Mouse (Mus musculus) CH12.LX (cell line): ENCODE data around the gene Opa1. TPM values are rescaled to one million over a fixed set of nuclear protein-coding genes. Genes with fewer than 3 reads are reported as not detected.

Experiments used
- DNase-seq: peaks from one replicate; pipeline ENCODE4 v3.0.0-alpha.2; 2013; ENCODE audit errors: extremely low read depth
- H3K27ac ChIP-seq: 2 replicates; pipeline ENCODE4 v1.5.1; 2012; ENCODE audit warnings: low read depth, mild to moderate bottlenecking, control low read depth, moderate library complexity; ENCODE audit not compliant: insufficient read depth
- H3K27me3 ChIP-seq: replicated peaks from 2 replicates; pipeline ENCODE3; 2012; ENCODE audit warnings: inconsistent platforms
- H3K36me3 ChIP-seq, 2 experiments: replicated peaks in 1 of 2; 2 replicates each; pipeline versions ENCODE3 to v1.6.1; 2012; ENCODE audit warnings: inconsistent platforms in 1 of 2, low read length in 1 of 2, mild to moderate bottlenecking in 1 of 2, mixed read lengths in 1 of 2, moderate library complexity in 1 of 2; ENCODE audit not compliant: control insufficient read depth in 1 of 2, insufficient read depth in 1 of 2
- H3K4me1 ChIP-seq, 2 experiments: 2 replicates each; pipeline ENCODE4 v1.6.1; 2012; ENCODE audit warnings: inconsistent platforms in 1 of 2, moderate library complexity in 1 of 2; ENCODE audit not compliant: insufficient read depth in 2 of 2, control insufficient read depth in 1 of 2
- H3K4me2 ChIP-seq: 2 replicates; pipeline ENCODE4 v1.6.1; 2012; ENCODE audit warnings: low read depth, mild to moderate bottlenecking, control low read depth; ENCODE audit not compliant: poor library complexity, insufficient read depth, severe bottlenecking
- H3K4me3 ChIP-seq, 3 experiments: fragments of 150-350 bp in 1 of 3; sonication (generic) in 1 of 3; replicated peaks in 1 of 3; 2 replicates each; pipeline versions ENCODE3 to v1.5.1; 2011 to 2012; ENCODE audit warnings: low read depth in 2 of 3, low read length in 2 of 3, mild to moderate bottlenecking in 2 of 3, moderate library complexity in 2 of 3, control low read depth in 1 of 3, improper control_type of control experiment in 1 of 3, inconsistent platforms in 1 of 3, mixed read lengths in 1 of 3; ENCODE audit not compliant: poor library complexity in 1 of 3
- H3K79me2 ChIP-seq: replicated peaks from 2 replicates; pipeline ENCODE4 v1.6.1; 2012; ENCODE audit warnings: mild to moderate bottlenecking, moderate library complexity; ENCODE audit not compliant: control insufficient read depth, poor library complexity, insufficient read depth, severe bottlenecking; ENCODE audit errors: extremely low read depth
- H3K9ac ChIP-seq: 2 replicates; pipeline ENCODE4 v1.6.1; 2012; ENCODE audit warnings: low read depth, mild to moderate bottlenecking, control low read depth, moderate library complexity; ENCODE audit not compliant: insufficient read depth
- H3K9me3 ChIP-seq: replicated peaks from 2 replicates; pipeline ENCODE3; 2012; ENCODE audit warnings: low read length, inconsistent platforms, mixed read lengths
- CHD1 ChIP-seq: IDR thresholded peaks from 2 replicates; pipeline ENCODE4 v1.6.1; 2012; ENCODE audit warnings: low read depth, low read length, improper control_type of control experiment, inconsistent platforms
- CHD2 ChIP-seq: IDR thresholded peaks from 2 replicates; pipeline ENCODE4 v1.6.1; 2011; ENCODE audit warnings: low read length, improper control_type of control experiment
- CTCF ChIP-seq, 2 experiments: IDR thresholded peaks in 1 of 2; conservative IDR thresholded peaks in 1 of 2; 2 replicates each; pipeline ENCODE4 v1.5.1; 2011 to 2012; ENCODE audit warnings: low read depth in 2 of 2, low read length in 2 of 2, improper control_type of control experiment in 1 of 2, inconsistent platforms in 1 of 2, mild to moderate bottlenecking in 1 of 2, moderate library complexity in 1 of 2
- EP300 ChIP-seq: IDR thresholded peaks from 2 replicates; pipeline ENCODE4 v1.6.1; 2011; ENCODE audit warnings: low read length, improper control_type of control experiment
- HCFC1 ChIP-seq: IDR thresholded peaks from 2 replicates; pipeline ENCODE4 v1.6.1; 2012; ENCODE audit warnings: low read depth, mild to moderate bottlenecking, inconsistent platforms, low read length, improper control_type of control experiment
- JUN ChIP-seq: IDR thresholded peaks from 2 replicates; pipeline ENCODE4 v1.6.1; 2011; ENCODE audit warnings: low read depth, mild to moderate bottlenecking, low read length, improper control_type of control experiment, moderate library complexity; ENCODE audit not compliant: insufficient read depth
- KAT2A ChIP-seq: IDR thresholded peaks from 2 replicates; pipeline ENCODE4 v1.6.1; 2012; ENCODE audit warnings: low read length, improper control_type of control experiment, inconsistent platforms; ENCODE audit not compliant: insufficient replicate concordance
- MAFK ChIP-seq: IDR thresholded peaks from 2 replicates; pipeline ENCODE4 v1.6.1; 2011; ENCODE audit warnings: low read length, improper control_type of control experiment; ENCODE audit not compliant: insufficient replicate concordance
- MEF2A ChIP-seq: IDR thresholded peaks from 2 replicates; pipeline ENCODE4 v1.6.1; 2014; ENCODE audit warnings: low read depth, mild to moderate bottlenecking, inconsistent platforms, low read length, improper control_type of control experiment, borderline replicate concordance
- RAD21 ChIP-seq: IDR thresholded peaks from 2 replicates; pipeline ENCODE4 v1.6.1; 2011; ENCODE audit warnings: low read depth, mild to moderate bottlenecking, low read length, improper control_type of control experiment, moderate library complexity
- SMC3 ChIP-seq: IDR thresholded peaks from 2 replicates; pipeline ENCODE4 v1.6.1; 2011; ENCODE audit warnings: low read depth, low read length, improper control_type of control experiment
- UBTF ChIP-seq: IDR thresholded peaks from 2 replicates; pipeline ENCODE4 v1.6.1; 2012; ENCODE audit warnings: low read depth, mild to moderate bottlenecking, inconsistent platforms, low read length, improper control_type of control experiment, moderate library complexity
- ZC3H11A ChIP-seq: IDR thresholded peaks from 2 replicates; pipeline ENCODE4 v1.6.1; 2012; ENCODE audit warnings: low read depth, mild to moderate bottlenecking, inconsistent platforms, low read length, improper control_type of control experiment
- ZKSCAN1 ChIP-seq: IDR thresholded peaks from 2 replicates; pipeline ENCODE4 v1.6.1; 2012; ENCODE audit warnings: low read depth, inconsistent platforms, low read length, improper control_type of control experiment, borderline replicate concordance
- ZMIZ1 ChIP-seq: IDR thresholded peaks from 2 replicates; pipeline ENCODE4 v1.6.1; 2012; ENCODE audit warnings: low read depth, mild to moderate bottlenecking, inconsistent platforms, low read length, improper control_type of control experiment
- ZNF384 ChIP-seq: IDR thresholded peaks from 2 replicates; pipeline ENCODE4 v1.6.1; 2012; ENCODE audit warnings: low read depth, low read length, improper control_type of control experiment, inconsistent platforms
- dilution Hi-C: fragments of 300-500 bp; cut with MboI; formaldehyde crosslinking; loops from 2 replicates; pipeline ENCODE4 v1.14.3; 2020; ENCODE audit warnings: low sequenced_read_pairs; ENCODE audit not compliant: extremely low pct_unique_long_range_greater_than_20kb, extremely low pct_ligation_motif_present
- in situ Hi-C: fragments of 300-500 bp; cut with MboI; formaldehyde crosslinking; loops from 3 replicates; pipeline ENCODE4 v1.14.3; 2019; ENCODE audit warnings: low sequenced_read_pairs, low pct_ligation_motif_present, low pct_unique_long_range_greater_than_20kb, mixed read lengths
- polyA plus RNA-seq: library from polyadenylated mRNA; unstranded; fragments of >175 nt; gene quantifications from 2 replicates; pipeline ENCODE4 v1.2.1, GENCODE M21; 2012; ENCODE audit warnings: low read depth; ENCODE audit not compliant: insufficient read length
- total RNA-seq, 2 experiments: library from RNA; depleted of rRNA; stranded (reverse); fragments of 300-350 nt in 1 of 2; fragments of >200 nt in 1 of 2; gene quantifications; 2 replicates each; pipeline ENCODE4 v1.2.3; 2012 to 2014

Gene Opa1
- total and polyA plus RNA-seq, 3 experiments: 42.0 to 57.3 (median 49.9) TPM

GRCm38 (mm10) chr16:29559667-29560066 is 19.5 kb upstream of the Opa1 start:
- dilution Hi-C loops: no loop called here

GRCm38 (mm10) chr16:29560454-29560853 is 18.7 kb upstream of the Opa1 start:
- dilution Hi-C loops (no loop called here), in situ Hi-C loops (loop anchor here (25.0 kb wide), 2 partner anchors 723 to 973 kb away; no protein-coding TSS in a partner anchor)
- H3K79me2 ChIP-seq: no peaks in the 10 kb centered on the region
- H3K4me2 ChIP-seq: peak overlapping the region; percentile 24
- no peaks in the 10 kb centered on the region for H3K36me3 ChIP-seq
- no peak overlapping the region for H3K9ac ChIP-seq
- H3K4me1 ChIP-seq: no peaks in the 10 kb centered on the region
- no peaks in the 10 kb centered on the region for H3K9me3 ChIP-seq
- no peak overlapping the region for H3K27ac ChIP-seq
- H3K4me3 ChIP-seq: no peak overlapping the region
- no peak for TF ChIP-seq CHD1
- no peak for TF ChIP-seq JUN
- no peak for TF ChIP-seq MAFK
- TF ChIP-seq EP300: no peak
- TF ChIP-seq KAT2A: no peak
- TF ChIP-seq UBTF: no peak
- no peak for TF ChIP-seq CHD2
- peaks cover 14% of the 10 kb centered on the region for H3K27me3 ChIP-seq
- no peak for DNase-seq

More at GRCm38 (mm10) chr16:29559667-29560066, 19.5 kb upstream of the Opa1 start:
- in situ Hi-C loops: loop anchor here (10.0 to 25.0 kb wide), 3 partner anchors 105 to 972 kb away; no protein-coding TSS in a partner anchor
- Histone ChIP-seq H3K9ac (no peak overlapping the region), H3K27ac (no peak overlapping the region), H3K36me3 (no peaks in the 10 kb centered on the region), H3K4me2 (no peak overlapping the region), H3K4me3 (no peak overlapping the region), H3K27me3 (peaks cover 10% of the 10 kb centered on the region), H3K9me3 (no peaks in the 10 kb centered on the region), H3K4me1 (no peaks in the 10 kb centered on the region), H3K79me2 (no peaks in the 10 kb centered on the region)
- no peak for DNase-seq
- TF ChIP-seq ZMIZ1 (no peak), CHD2 (peak; percentile 53; the same call in 1 of the 2 replicates)

DNA sequence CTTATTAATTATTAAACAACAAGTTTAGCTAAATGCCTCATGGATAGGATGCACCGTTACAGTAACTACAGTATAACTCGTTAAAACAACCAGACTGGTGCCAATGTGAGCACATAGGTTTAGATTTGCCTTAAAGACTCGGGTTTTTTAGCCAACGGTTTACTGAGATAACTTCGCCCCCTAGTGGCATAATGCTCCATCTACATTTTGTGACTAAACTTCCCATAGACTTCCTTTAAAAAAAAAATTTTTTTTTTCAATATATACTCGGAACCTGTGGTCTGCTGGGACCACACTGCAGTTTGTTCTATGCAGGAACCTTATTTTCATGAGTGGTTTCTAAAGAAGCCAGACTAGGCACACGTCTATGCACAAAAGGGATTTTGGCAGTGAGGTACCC is 18.3 kb upstream of the Opa1 start:
- in situ Hi-C loops: loop anchor here (25.0 kb wide), 2 partner anchors 724 to 974 kb away; no protein-coding TSS in a partner anchor
- DNase-seq: peak; percentile 71

More for the DNA sequence above, 18.3 kb upstream of the Opa1 start:
- no peak overlapping the region for H3K27ac ChIP-seq
- no peak overlapping the region for H3K4me3 ChIP-seq
- peaks cover 14% of the 10 kb centered on the region for H3K27me3 ChIP-seq
- dilution Hi-C loops: no loop called here
- no peak for TF ChIP-seq MEF2A
- peak; percentile 78 to 96 for TF ChIP-seq CTCF (conservative IDR thresholded peaks at IDR 0.05 in 1 of 2, IDR thresholded peaks at IDR 0.05 in 1 of 2; ENCODE audit: low read depth in 2 of 2, low read length in 2 of 2)
- TF ChIP-seq HCFC1: no peak
- TF ChIP-seq ZKSCAN1: no peak
- peak; percentile 65; the same call in 1 of the 2 replicates for TF ChIP-seq MAFK
- peak; percentile 79 for TF ChIP-seq ZC3H11A
- peak; percentile 92 for TF ChIP-seq ZNF384
- TF ChIP-seq SMC3: peak; percentile 86
- no peak; the same call in none of the 2 replicates for TF ChIP-seq RAD21
- TF ChIP-seq, all 38 proteins: peak for 5
- Histone ChIP-seq H3K79me2 (no peaks in the 10 kb centered on the region), H3K36me3 (no peaks in the 10 kb centered on the region), H3K4me2 (peak overlapping the region; percentile 24; the same call in 1 of the 2 replicates), H3K9ac (no peak overlapping the region), H3K4me1 (no peaks in the 10 kb centered on the region), H3K9me3 (no peaks in the 10 kb centered on the region)
